In the genomic region with DNA sequence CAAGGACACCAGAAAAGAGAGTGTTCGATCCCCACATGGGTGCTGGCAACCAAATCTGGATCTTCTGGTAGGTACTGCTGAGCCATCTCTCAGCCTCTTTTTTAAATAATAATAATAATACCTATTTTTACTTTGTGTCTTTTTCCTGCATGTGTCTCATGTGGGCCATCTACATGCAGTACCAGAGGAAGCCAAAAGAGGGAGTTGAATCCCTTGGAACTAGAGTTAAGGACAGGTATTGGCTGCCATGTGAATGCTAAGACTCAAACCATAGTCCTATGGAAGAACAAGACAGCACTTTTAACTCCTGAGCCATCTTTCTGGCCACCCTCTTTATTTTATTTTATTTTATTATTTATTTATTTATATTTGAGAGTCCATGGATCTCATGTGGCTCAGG, we compare ENCODE assay signal across 10 mouse cellular contexts. TPM values are rescaled to one million over a fixed set of nuclear protein-coding genes. Genes with fewer than 3 reads are reported as not detected.
DNase-seq lines count a peak whose midpoint lies in the region; ATAC-seq and TF ChIP-seq lines count a peak whose summit lies in the region.
"Had no signal": no experiment of that assay in that cellular context is flagged by ENCODE, and none has a peak within 500 bp of the region (broad histone marks: within the 10 kb centered on the region; RNA-seq: fewer than 3 reads in every experiment).

No protein-coding gene starts in this region.

- peaks cover 9% of the 10 kb centered on the region; the same call in 1 of the 2 replicates for H3K36me3 ChIP-seq in hindbrain, postnatal 0 days (ENCODE audit: insufficient read depth, low read length)
- peaks cover 24% of the 10 kb centered on the region for H3K36me3 ChIP-seq in hindbrain, embryonic 12.5 days

- no peak overlapping the region for H3K9ac ChIP-seq in hindbrain, postnatal 0 days (replicated peaks; ENCODE audit: low read length)
- H3K9ac ChIP-seq in hindbrain, embryonic 12.5 days, result no peak overlapping the region

- peak; percentile 34 for DNase-seq in hindbrain, postnatal 0 days (ENCODE audit: low spot score)
- DNase-seq in 3T3-L1 (ENCODE audit: low read depth, low spot score) (peak; percentile 72), ES-CJ7 (ENCODE audit: low read depth, low spot score) (peak; percentile 78)
- DNase-seq in fibroblast of lung, adult 2 months (ENCODE audit: low read depth), result peak; percentile 8
- DNase-seq in frontal cortex, postnatal 36 days (ENCODE audit: low spot score in 2 of 2), result no peak
- DNase-seq: gastrocnemius, postnatal 25 days had no signal

- no peaks in the 10 kb centered on the region for H3K27me3 ChIP-seq in hindbrain, postnatal 0 days (ENCODE audit: insufficient read depth, low read length)
- no peaks in the 10 kb centered on the region for H3K27me3 ChIP-seq in hindbrain, embryonic 12.5 days

- no peak overlapping the region for H3K27ac ChIP-seq in hindbrain, postnatal 0 days
- H3K27ac ChIP-seq in hindbrain, embryonic 12.5 days, result no peak overlapping the region

- H3K4me2 ChIP-seq in hindbrain, postnatal 0 days (ENCODE audit: low read depth, low read length), result no peak overlapping the region
- H3K4me2 ChIP-seq in hindbrain, embryonic 12.5 days (replicated peaks), result no peak overlapping the region

- ATAC-seq in hindbrain, postnatal 0 days, result no peak
- ATAC-seq in hindbrain, embryonic 12.5 days (ENCODE audit: low FRiP score), result no peak
- ATAC-seq in monocyte, adult 5-6 weeks (replicated peaks; ENCODE audit: insufficient number of reproducible peaks, low FRiP score, low TSS enrichment, poor library complexity, severe bottlenecking), result no peak
- no peak for ATAC-seq in inflammation-experienced regulatory T-cells, adult 6 months

- H3K4me1 ChIP-seq in hindbrain, postnatal 0 days (ENCODE audit: insufficient read depth, low read length), result peaks cover 6% of the 10 kb centered on the region; the same call in 1 of the 2 replicates
- H3K4me1 ChIP-seq in hindbrain, embryonic 12.5 days, result peaks cover 19% of the 10 kb centered on the region

- no peaks in the 10 kb centered on the region for H3K9me3 ChIP-seq in hindbrain, postnatal 0 days (ENCODE audit: low read length)
- H3K9me3 ChIP-seq in hindbrain, embryonic 12.5 days (replicated peaks), result no peaks in the 10 kb centered on the region

- peak; percentile 42; the same call in 1 of the 2 replicates for TF ChIP-seq CTCF in hindbrain, postnatal 0 days (IDR thresholded peaks at IDR 0.05; ENCODE audit: low read depth)

- no peak overlapping the region for H3K4me3 ChIP-seq in hindbrain, postnatal 0 days (ENCODE audit: low read length)
- H3K4me3 ChIP-seq in hindbrain, embryonic 12.5 days, result no peak overlapping the region

- 97% methylated on average over 1 of the region's 1 CpGs for WGBS in hindbrain, postnatal 0 days
- WGBS in hindbrain, embryonic 12.5 days, result 100% methylated on average over 1 of the region's 1 CpGs

RNA-seq across cellular contexts. Expression of gene Idi1, which starts 3.3 kb away (rescaled TPM):
- 40.5 and 49.8 TPM in 2 replicates for total RNA-seq in hindbrain, postnatal 0 days (2014; rRNA removed)
- 65.3 and 71.0 TPM in 2 replicates for polyA plus RNA-seq in hindbrain, postnatal 0 days (2015; fragmentation: Nextera tagmentation; extraction: Ambion mirVana)
- polyA plus RNA-seq in hindbrain, embryonic 12.5 days (2016; fragmentation: Nextera tagmentation; extraction: Ambion mirVana), result 104 and 109 TPM in 2 replicates
- total RNA-seq in monocyte, adult 5-6 weeks (2017), result 20.5 to 25.2 TPM (median 24.8 TPM) in 3 replicates
- polyA plus RNA-seq in inflammation-experienced regulatory T-cells, adult 6 months (2017; shearing (Covaris generic)), result 10 to 100 TPM; 23.3 to 55.0 (median 32.2) TPM

RNA-seq across cellular contexts. Expression of gene Wdr37, which starts 16.9 kb away (rescaled TPM):
- 58.8 and 60.7 TPM in 2 replicates for total RNA-seq in hindbrain, postnatal 0 days (2014; rRNA removed)
- 36.9 and 38.3 TPM in 2 replicates for polyA plus RNA-seq in hindbrain, postnatal 0 days (2015; fragmentation: Nextera tagmentation; extraction: Ambion mirVana)
- 56.7 and 62.9 TPM in 2 replicates for polyA plus RNA-seq in hindbrain, embryonic 12.5 days (2016; fragmentation: Nextera tagmentation; extraction: Ambion mirVana)
- 59.4 to 77.2 TPM (median 65.0 TPM) in 3 replicates for total RNA-seq in monocyte, adult 5-6 weeks (2017)
- polyA plus RNA-seq in inflammation-experienced regulatory T-cells, adult 6 months (2017; shearing (Covaris generic)), result 10 to 100 TPM; 40.5 to 53.5 (median 41.2) TPM

RNA-seq across cellular contexts. Expression of gene Gm9745, which starts 59.4 kb away (rescaled TPM):
- not detected in 2 replicates for total RNA-seq in hindbrain, postnatal 0 days (2014; rRNA removed)
- polyA plus RNA-seq in hindbrain, postnatal 0 days (2015; fragmentation: Nextera tagmentation; extraction: Ambion mirVana), result not detected in 2 replicates
- polyA plus RNA-seq in hindbrain, embryonic 12.5 days (2016; fragmentation: Nextera tagmentation; extraction: Ambion mirVana), result not detected in 2 replicates
- not detected in 3 replicates for total RNA-seq in monocyte, adult 5-6 weeks (2017)
- polyA plus RNA-seq in inflammation-experienced regulatory T-cells, adult 6 months (2017; shearing (Covaris generic)), result not detected
- total RNA-seq: gastrocnemius, postnatal 25 days had no signal
- polyA plus RNA-seq: limb, embryonic 11.5 days had no signal

Comparison
In these comparisons a context has a peak if more than half of its experiments do, and no peak if none do; other contexts are left out.
1. DNase-seq: peak in hindbrain, postnatal 0 days (single experiment), 3T3-L1 (single experiment), ES-CJ7 (single experiment) and fibroblast of lung, adult 2 months (single experiment); none in frontal cortex, postnatal 36 days (0 of 2).